Comparison of ENCODE assay signal across 12 mouse cellular contexts in the genomic region with DNA sequence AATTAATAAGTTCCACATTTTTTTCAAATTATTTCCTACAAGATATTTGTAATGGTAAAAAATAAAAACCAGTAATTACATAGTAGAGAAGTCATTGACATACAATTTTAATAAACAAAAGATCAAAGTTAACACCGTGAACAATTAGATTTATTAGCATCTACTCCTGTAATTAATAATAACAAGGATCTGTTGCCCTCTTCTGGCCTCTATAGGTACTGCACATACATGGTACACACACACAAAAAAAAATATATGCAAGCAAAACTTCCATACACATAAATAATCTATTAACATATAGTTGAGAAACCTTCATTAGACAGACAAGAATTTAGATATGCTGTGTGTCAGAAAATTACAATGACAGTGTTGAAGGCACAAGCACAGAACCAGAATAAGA. TPM values are rescaled to one million over a fixed set of nuclear protein-coding genes. Genes with fewer than 3 reads are reported as not detected.
DNase-seq lines count a peak whose midpoint lies in the region; TF ChIP-seq lines count a peak whose summit lies in the region.
"Had no signal": no experiment of that assay in that cellular context is flagged by ENCODE, and none has a peak within 500 bp of the region (broad histone marks: within the 10 kb centered on the region; RNA-seq: fewer than 3 reads in every experiment).

No protein-coding gene starts in this region.

- DNase-seq in embryo, embryonic 11 days, result peak; percentile 4
- no peak for DNase-seq in embryo, embryonic 10 days (ENCODE audit: low spot score)
- no peak for DNase-seq in left cerebral cortex, adult 2 months (ENCODE audit: extremely low spot score in 1 of 2, low spot score in 2 of 2)
- DNase-seq in left cerebral cortex, postnatal 10 days (ENCODE audit: extremely low spot score in 1 of 2, low spot score in 2 of 2), result no peak
- peak; percentile 59 for DNase-seq in CD4-positive helper T cell, adult 2 months (ENCODE audit: low read depth, low spot score)
- peak; percentile 22 for DNase-seq in c-Kit-positive CD71-positive TER-119-positive erythroid progenitor cells, embryonic 14.5 days (ENCODE audit: low spot score)
- DNase-seq in Muller cell, postnatal 12 days (ENCODE audit: inconsistent ontology term), result no peak
- DNase-seq in urinary bladder, adult 2 months (ENCODE audit: low spot score), result no peak
- DNase-seq: left cerebral cortex, postnatal 4 days had no signal

- no peak overlapping the region for H3K4me3 ChIP-seq in left cerebral cortex, adult 2 months
- H3K4me3 ChIP-seq: midbrain, embryonic 12.5 days; stomach, embryonic 15.5 days had no signal

- intact Hi-C loops in left cerebral cortex, adult 2 months (cut with DNase I), result no loop called here
- intact Hi-C loops in left cerebral cortex, postnatal 10 days (cut with DNase I), result no loop called here

- TF ChIP-seq CTCF in left cerebral cortex, adult 2 months (IDR thresholded peaks at IDR 0.05), result peak; percentile 53

- no peak overlapping the region for H3K27ac ChIP-seq in left cerebral cortex, adult 2 months
- H3K27ac ChIP-seq: midbrain, embryonic 12.5 days; stomach, embryonic 15.5 days had no signal

RNA-seq across cellular contexts. Expression of gene Pgap1, which starts 43.6 kb away (rescaled TPM):
- 10 to 100 TPM; 32.0 to 32.9 TPM for total RNA-seq in left cerebral cortex, adult 2 months (2021)
- total RNA-seq in left cerebral cortex, postnatal 10 days (2021), result 10 to 100 TPM; 53.1 to 53.3 TPM
- 9.1 and 9.8 TPM in 2 replicates for polyA plus RNA-seq in urinary bladder, adult 2 months (2012; rRNA removed)
- polyA plus RNA-seq: G1E had no signal

Comparison
In these comparisons a context has a peak if more than half of its experiments do, and no peak if none do; other contexts are left out.
1. DNase-seq: peak in embryo, embryonic 11 days (single experiment), CD4-positive helper T cell, adult 2 months (single experiment) and c-Kit-positive CD71-positive TER-119-positive erythroid progenitor cells, embryonic 14.5 days (single experiment); none in embryo, embryonic 10 days (single experiment), left cerebral cortex, adult 2 months (0 of 2), left cerebral cortex, postnatal 10 days (0 of 2), Muller cell, postnatal 12 days (single experiment) and urinary bladder, adult 2 months (single experiment).